Mouse (Mus musculus) ES-Bruce4 (cell line): ENCODE data around the gene Gcdh. TPM values are rescaled to one million over a fixed set of nuclear protein-coding genes. Genes with fewer than 3 reads are reported as not detected.

Experiments
- H3K27ac ChIP-seq: 2 replicates; pipeline ENCODE4 v1.5.1; 2012; ENCODE audit warnings: low read length, inconsistent platforms; ENCODE audit not compliant: insufficient read depth
- H3K27me3 ChIP-seq: 2 replicates; pipeline ENCODE4 v1.6.1; 2012; ENCODE audit warnings: mild to moderate bottlenecking, low read length, inconsistent platforms; ENCODE audit not compliant: control insufficient read depth, poor library complexity, insufficient read depth, severe bottlenecking
- H3K36me3 ChIP-seq: 2 replicates; pipeline ENCODE4 v1.6.1; 2012; ENCODE audit warnings: inconsistent platforms, mild to moderate bottlenecking, low read length, moderate library complexity; ENCODE audit not compliant: control insufficient read depth, poor library complexity, insufficient read depth, severe bottlenecking
- H3K4me1 ChIP-seq: one replicate; pipeline ENCODE4 v1.8.1; 2011; ENCODE audit warnings: low read length; ENCODE audit not compliant: control insufficient read depth, insufficient read depth
- H3K4me3 ChIP-seq: 2 replicates; pipeline ENCODE4 v1.5.1; 2011; ENCODE audit warnings: low read depth, mild to moderate bottlenecking, low read length
- H3K9ac ChIP-seq: 2 replicates; pipeline ENCODE4 v1.6.1; 2012; ENCODE audit warnings: low read depth, mild to moderate bottlenecking, inconsistent platforms; ENCODE audit not compliant: poor library complexity, severe bottlenecking
- H3K9me3 ChIP-seq: replicated peaks from 2 replicates; pipeline ENCODE4 v1.6.1; 2012; ENCODE audit warnings: mild to moderate bottlenecking, low read length, inconsistent platforms; ENCODE audit not compliant: control insufficient read depth, poor library complexity, insufficient read depth, severe bottlenecking
- CTCF ChIP-seq: IDR thresholded peaks from one replicate; pipeline ENCODE4 v1.8.1; 2011; ENCODE audit warnings: low read depth, low read length
- EP300 ChIP-seq: IDR thresholded peaks from 2 replicates; pipeline ENCODE4 v1.6.1; 2011; ENCODE audit warnings: low read depth, low read length; ENCODE audit not compliant: insufficient read depth
- POLR2A ChIP-seq: IDR thresholded peaks from one replicate; pipeline ENCODE4 v1.8.1; 2011; ENCODE audit warnings: low read length; ENCODE audit not compliant: insufficient read depth
- polyA plus RNA-seq: library from polyadenylated mRNA; stranded (reverse); fragments of >200 nt; gene quantifications from 2 replicates; pipeline ENCODE4 v1.2.4, GENCODE M21; 2011; ENCODE audit warnings: low read depth; ENCODE audit not compliant: missing spikeins, insufficient read depth, insufficient read length

Gene Gcdh
- polyA plus RNA-seq, 1 experiment = 78.5 TPM

DNA sequence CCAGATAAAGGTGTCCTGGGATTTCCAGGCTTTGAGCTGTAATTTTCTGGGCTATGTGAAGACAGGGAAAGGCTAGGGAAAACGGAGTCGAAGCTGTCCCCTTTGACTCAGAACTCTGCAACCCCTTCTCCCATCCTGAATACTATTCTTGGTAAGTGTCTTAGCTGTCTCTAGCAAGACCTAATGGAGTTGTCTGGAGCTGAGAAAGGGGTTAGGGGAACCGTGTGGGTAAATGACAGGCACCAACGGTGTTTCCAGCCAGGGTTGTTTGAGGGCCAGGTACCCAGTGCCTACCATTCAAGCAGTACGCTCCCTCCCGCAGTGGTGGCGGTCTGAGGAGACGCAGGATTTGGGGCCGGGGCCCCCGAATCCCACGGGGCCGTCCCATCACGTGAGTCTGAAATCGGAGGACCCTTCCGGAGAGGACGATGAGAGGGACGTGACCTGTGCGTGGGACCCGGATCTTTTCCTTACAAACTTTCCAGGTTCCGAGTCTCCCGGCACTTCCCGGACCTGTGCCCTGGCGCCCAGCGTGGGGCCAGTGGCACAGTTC lies 8.7 kb upstream of the Gcdh start:
- H3K27me3 ChIP-seq = no peaks in the 10 kb centered on the region
- no peaks in the 10 kb centered on the region for H3K36me3 ChIP-seq
- H3K4me3 ChIP-seq = peak overlapping the region; percentile 64
- H3K27ac ChIP-seq = no peak overlapping the region
- H3K4me1 ChIP-seq = peaks cover 9% of the 10 kb centered on the region
- no peaks in the 10 kb centered on the region for H3K9me3 ChIP-seq
- TF ChIP-seq POLR2A = no peak
- TF ChIP-seq EP300 = no peak
- H3K9ac ChIP-seq = peak overlapping the region; percentile 85

DNA sequence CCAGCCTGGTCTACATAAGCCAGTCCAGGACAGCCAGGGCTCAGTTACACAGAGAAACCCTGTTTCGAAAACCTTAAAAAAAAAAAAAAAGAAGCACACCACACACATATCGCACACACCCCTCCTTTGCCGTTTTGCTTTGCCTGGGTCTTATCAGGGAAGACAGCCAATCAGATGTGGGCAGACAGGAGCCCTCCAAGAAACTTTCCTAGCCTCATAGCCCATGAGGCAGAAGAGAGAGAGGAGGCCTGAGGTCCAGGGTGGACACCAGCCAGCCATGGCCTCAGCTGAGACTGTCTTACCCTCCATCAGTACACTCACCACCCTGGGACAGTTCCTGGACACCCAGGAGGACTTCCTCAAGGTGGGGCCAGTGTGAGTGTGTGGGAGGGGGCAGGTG lies 8.0 kb upstream of the Gcdh start, which contains the start of gene Klf1:
Gene Klf1 (plus strand): TSS at position 177 of the 400 bp plus-strand sequence.
- Histone ChIP-seq H3K27me3 (no peaks in the 10 kb centered on the region), H3K36me3 (no peaks in the 10 kb centered on the region), H3K4me1 (peaks cover 9% of the 10 kb centered on the region), H3K4me3 (peak within 1 kb of the TSS; percentile 64), H3K9me3 (no peaks in the 10 kb centered on the region), H3K27ac (no peak within 1 kb of the TSS), H3K9ac (peak within 1 kb of the TSS; percentile 85)
- no peak for TF ChIP-seq POLR2A
- TF ChIP-seq CTCF = no peak
- TF ChIP-seq EP300 = no peak

DNA sequence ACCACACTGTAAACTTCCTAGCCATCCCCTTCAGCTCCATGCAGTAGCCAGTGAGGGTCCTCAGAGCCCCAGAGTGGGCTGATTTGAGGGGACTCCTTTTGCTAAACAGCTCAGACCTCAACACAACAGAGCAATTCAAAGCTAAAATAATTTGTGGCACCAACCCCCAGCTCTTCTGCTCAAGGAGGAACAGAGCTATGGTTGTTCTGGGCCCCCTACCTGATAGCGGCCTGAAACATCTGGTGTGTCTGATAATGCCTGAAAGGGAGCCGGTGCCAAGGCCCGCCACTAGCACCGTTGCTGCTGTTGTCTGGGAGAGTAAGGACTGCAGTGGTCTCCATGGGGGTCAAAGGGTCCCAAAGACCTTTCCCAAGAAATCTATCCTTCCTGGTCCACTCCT lies 7.3 kb upstream of the Gcdh start:
- Histone ChIP-seq H3K27me3 (no peaks in the 10 kb centered on the region), H3K9ac (no peak overlapping the region), H3K27ac (no peak overlapping the region), H3K36me3 (no peaks in the 10 kb centered on the region), H3K9me3 (no peaks in the 10 kb centered on the region), H3K4me3 (no peak overlapping the region), H3K4me1 (peaks cover 9% of the 10 kb centered on the region)
- TF ChIP-seq POLR2A (no peak), CTCF (no peak), EP300 (no peak)

DNA sequence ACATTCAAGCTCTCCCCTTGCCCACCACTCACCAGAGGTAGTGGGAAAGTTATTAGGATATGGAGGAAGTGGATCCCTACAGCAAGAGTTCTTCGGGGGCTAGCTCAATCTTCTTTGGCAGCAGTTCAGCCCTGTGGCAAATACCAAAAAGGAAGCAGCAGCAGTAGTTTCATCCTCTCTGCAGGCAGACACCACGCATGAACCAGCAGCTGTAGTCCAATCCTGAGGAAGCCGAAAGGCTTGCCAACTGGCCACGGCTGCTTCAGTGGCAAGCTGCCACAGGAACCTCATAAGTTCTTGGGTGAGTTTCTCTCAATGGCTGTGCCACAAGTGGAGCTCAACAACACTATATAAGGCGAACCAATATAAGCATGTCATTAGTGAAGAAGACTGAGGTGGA lies 2.2 kb upstream of the Gcdh start:
- no peak for TF ChIP-seq POLR2A
- TF ChIP-seq EP300 = no peak
- TF ChIP-seq CTCF = no peak
- Histone ChIP-seq H3K27me3 (no peaks in the 10 kb centered on the region), H3K4me1 (no peaks in the 10 kb centered on the region), H3K9ac (no peak overlapping the region), H3K9me3 (no peaks in the 10 kb centered on the region), H3K36me3 (peaks cover 10% of the 10 kb centered on the region), H3K4me3 (no peak overlapping the region), H3K27ac (no peak overlapping the region)

DNA sequence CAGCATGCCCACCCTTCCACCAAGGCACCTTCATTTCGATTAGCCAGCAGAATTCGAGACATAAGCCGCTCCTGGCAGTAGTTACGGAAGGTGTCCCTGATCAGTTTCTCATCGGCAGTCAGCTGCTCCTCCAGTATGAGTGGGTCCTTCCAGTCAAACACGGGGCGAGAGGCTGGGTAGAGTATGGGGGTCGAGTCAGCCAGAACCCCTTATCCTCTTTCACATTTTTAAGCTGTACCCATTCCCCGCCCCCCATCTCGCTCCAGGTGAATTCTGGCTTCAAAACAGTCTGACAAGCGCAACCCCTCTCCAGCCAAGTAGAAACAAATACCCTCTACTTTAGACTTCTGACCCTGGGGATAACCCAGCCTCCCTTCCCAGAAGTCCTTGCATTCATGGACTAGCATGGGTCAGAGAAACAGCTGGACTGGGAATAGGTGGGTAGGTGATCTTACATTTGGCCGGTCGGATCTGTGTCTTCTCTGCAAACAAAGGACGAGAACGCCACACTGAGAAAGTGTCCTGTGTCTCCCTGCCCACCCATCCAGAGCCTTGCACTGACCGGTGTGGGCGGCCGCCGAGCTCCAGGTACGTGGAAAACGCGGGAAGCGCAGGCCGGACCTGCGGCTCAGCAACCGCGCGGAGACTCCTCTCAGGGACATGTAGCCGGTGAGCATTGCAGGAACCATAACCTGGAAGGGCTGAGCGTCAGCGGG lies 570 bp downstream of the Gcdh start:
- no peaks in the 10 kb centered on the region for H3K4me1 ChIP-seq
- no peaks in the 10 kb centered on the region for H3K9me3 ChIP-seq
- H3K4me3 ChIP-seq = peak overlapping the region; percentile 77
- H3K36me3 ChIP-seq = peaks cover 30% of the 10 kb centered on the region
- peak overlapping the region; percentile 62 for H3K27ac ChIP-seq
- no peak for TF ChIP-seq CTCF
- TF ChIP-seq EP300 = no peak
- TF ChIP-seq POLR2A = no peak
- peak overlapping the region; percentile 76 for H3K9ac ChIP-seq
- H3K27me3 ChIP-seq = no peaks in the 10 kb centered on the region

DNA sequence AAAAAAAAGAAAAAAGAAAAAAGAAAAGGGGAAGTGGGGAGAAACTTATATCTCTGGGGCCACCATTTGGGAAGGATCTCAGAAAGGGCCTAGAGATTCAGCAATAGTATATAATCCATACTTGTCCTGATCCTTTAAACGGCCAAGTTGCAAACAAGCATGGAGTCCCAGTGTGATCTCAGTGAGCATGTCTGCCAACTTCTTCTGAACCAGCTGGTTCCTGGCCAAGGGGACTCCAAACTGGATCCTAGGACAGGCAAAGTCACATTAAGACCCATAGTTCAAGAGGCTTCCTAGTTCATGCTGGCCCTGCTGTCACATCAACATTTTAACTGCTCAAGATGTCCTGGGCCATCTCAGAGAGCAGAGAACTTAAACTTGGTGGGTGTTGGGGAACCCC lies 4.6 kb downstream of the Gcdh start:
- no peak overlapping the region for H3K4me3 ChIP-seq
- no peak for TF ChIP-seq POLR2A
- no peak for TF ChIP-seq CTCF
- no peak for TF ChIP-seq EP300
- H3K9ac ChIP-seq = no peak overlapping the region
- no peaks in the 10 kb centered on the region for H3K9me3 ChIP-seq
- H3K27ac ChIP-seq = no peak overlapping the region
- peaks cover 67% of the 10 kb centered on the region for H3K36me3 ChIP-seq
- H3K27me3 ChIP-seq = no peaks in the 10 kb centered on the region
- H3K4me1 ChIP-seq = no peaks in the 10 kb centered on the region
